ENCODE assay signal across 10 mouse cellular contexts in the genomic region with DNA sequence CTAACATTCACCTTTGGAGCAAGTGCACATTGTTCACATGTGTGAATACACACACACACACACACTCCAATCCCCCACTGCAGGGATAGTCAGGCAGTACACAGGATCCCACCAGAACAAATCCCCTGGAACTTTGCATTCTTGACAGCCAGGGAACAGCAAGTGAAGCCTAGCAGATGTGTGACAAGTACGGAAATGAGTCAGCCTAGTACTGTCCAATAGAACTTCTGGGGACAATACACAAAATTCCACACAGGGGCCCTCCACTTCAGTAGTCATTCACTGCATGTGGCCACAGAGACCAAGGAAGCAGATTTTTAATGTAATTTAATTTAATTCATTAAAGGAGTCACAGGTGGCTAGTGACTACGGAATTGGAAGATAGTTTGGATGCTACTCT.
"Had no signal": no experiment of that assay in that cellular context is flagged by ENCODE, and none has a peak within 500 bp of the region (broad histone marks: within the 10 kb centered on the region; RNA-seq: fewer than 3 reads in every experiment).

No protein-coding gene starts in this region.

- H3K27me3 ChIP-seq: limb, embryonic 13.5 days; midbrain, embryonic 12.5 days; neural tube, embryonic 15.5 days; stomach, embryonic 15.5 days had no signal

- DNase-seq: kidney, postnatal 14 days; left cerebral cortex, postnatal 4 days; lung, adult 2 months; lung, postnatal 10 days; thymus, postnatal 4 days had no signal

- H3K9ac ChIP-seq: limb, embryonic 13.5 days; liver, embryonic 14.5 days; midbrain, embryonic 12.5 days; neural tube, embryonic 15.5 days; stomach, embryonic 15.5 days had no signal

- H3K36me3 ChIP-seq: limb, embryonic 13.5 days; neural tube, embryonic 15.5 days; stomach, embryonic 15.5 days had no signal

- H3K4me2 ChIP-seq: limb, embryonic 13.5 days; midbrain, embryonic 12.5 days; neural tube, embryonic 15.5 days; stomach, embryonic 15.5 days had no signal

- H3K4me3 ChIP-seq: limb, embryonic 13.5 days; midbrain, embryonic 12.5 days; neural tube, embryonic 15.5 days; stomach, embryonic 15.5 days had no signal

- H3K27ac ChIP-seq: limb, embryonic 13.5 days; liver, embryonic 14.5 days; midbrain, embryonic 12.5 days; neural tube, embryonic 15.5 days; stomach, embryonic 15.5 days had no signal

- H3K4me1 ChIP-seq: midbrain, embryonic 12.5 days; stomach, embryonic 15.5 days had no signal

- H3K9me3 ChIP-seq: limb, embryonic 13.5 days; midbrain, embryonic 12.5 days; neural tube, embryonic 15.5 days; stomach, embryonic 15.5 days had no signal
